Mouse (Mus musculus) common myeloid progenitor, adult 5-6 weeks (primary cell): Measurements from ENCODE around the gene Ppp6r2. TPM values are rescaled to one million over a fixed set of nuclear protein-coding genes. Genes with fewer than 3 reads are reported as not detected.

ENCODE experiments used
- total RNA-seq: library from RNA; stranded (forward); fragments of 200-1000, 187-1606 nt; gene quantifications from 2 replicates; pipeline ENCODE4 v1.2.3, GENCODE M21; 2017

Gene Ppp6r2
- total RNA-seq, 1 experiment from 2014 or later, result 22.7 TPM

Other genes with a start within 250 kb of the Ppp6r2 start
- gene Mlc1, start 232.5 kb upstream of the Ppp6r2 start, total RNA-seq, result not detected in 2 replicates
- not detected in 2 replicates for gene Mov10l1, start 228.6 kb upstream of the Ppp6r2 start, total RNA-seq
- 0.37 TPM in 1 of 2 replicates, not detected in the other for gene Panx2, start 151.8 kb upstream of the Ppp6r2 start, total RNA-seq
- 16.5 and 20.5 TPM in 2 replicates for gene Trabd, start 136.4 kb upstream of the Ppp6r2 start, total RNA-seq
- gene Selenoo, start 122.5 kb upstream of the Ppp6r2 start, total RNA-seq, result 11.2 and 14.2 TPM in 2 replicates
- gene Tubgcp6, start 88.4 kb upstream of the Ppp6r2 start, total RNA-seq, result 14.6 and 21.7 TPM in 2 replicates
- 15.7 and 18.0 TPM in 2 replicates for gene Hdac10, start 82.9 kb upstream of the Ppp6r2 start, total RNA-seq
- gene Mapk12, start 70.8 kb upstream of the Ppp6r2 start, total RNA-seq, result not detected in 2 replicates
- gene Mapk11, start 61.9 kb upstream of the Ppp6r2 start, total RNA-seq, result 0.50 and 0.73 TPM in 2 replicates
- 20.2 and 29.2 TPM in 2 replicates for gene Plxnb2, start 30.8 kb upstream of the Ppp6r2 start, total RNA-seq
- gene Dennd6b, start 15.1 kb upstream of the Ppp6r2 start, total RNA-seq, result 1.6 and 2.3 TPM in 2 replicates
- gene Sbf1, start 103.8 kb downstream of the Ppp6r2 start, total RNA-seq, result 43.3 and 53.7 TPM in 2 replicates
- not detected in 2 replicates for gene Adm2, start 111.2 kb downstream of the Ppp6r2 start, total RNA-seq
- gene Miox, start 122.8 kb downstream of the Ppp6r2 start, total RNA-seq, result not detected in 2 replicates
- 13.9 and 14.4 TPM in 2 replicates for gene Lmf2, start 144.1 kb downstream of the Ppp6r2 start, total RNA-seq
- gene Ncaph2, start 144.2 kb downstream of the Ppp6r2 start, total RNA-seq, result 81.4 and 106 TPM in 2 replicates
- gene Sco2, start 162.3 kb downstream of the Ppp6r2 start, total RNA-seq, result 21.8 and 23.0 TPM in 2 replicates
- gene Tymp, start 165.5 kb downstream of the Ppp6r2 start, total RNA-seq, result 0.68 and 0.78 TPM in 2 replicates
- gene Odf3b, start 167.7 kb downstream of the Ppp6r2 start, total RNA-seq, result 2.9 and 3.0 TPM in 2 replicates
- gene Klhdc7b, start 173.4 kb downstream of the Ppp6r2 start, total RNA-seq, result not detected in 2 replicates
- not detected in 2 replicates for gene Syce3, start 198.9 kb downstream of the Ppp6r2 start, total RNA-seq
- gene Cpt1b, start 214.3 kb downstream of the Ppp6r2 start, total RNA-seq, result 2.6 TPM in 1 of 2 replicates, not detected in the other
- gene C730034F03Rik, start 218.0 kb downstream of the Ppp6r2 start, total RNA-seq, result 3.9 and 7.0 TPM in 2 replicates
- gene Gm44502, start 218.1 kb downstream of the Ppp6r2 start, total RNA-seq, result 0.29 and 0.46 TPM in 2 replicates
- 11.7 and 15.9 TPM in 2 replicates for gene Chkb, start 218.4 kb downstream of the Ppp6r2 start, total RNA-seq
- gene Mapk8ip2, start 242.4 kb downstream of the Ppp6r2 start, total RNA-seq, result not detected in 2 replicates